Mouse (Mus musculus) heart, adult 2 months (tissue): ENCODE data around the gene Gm10282.

Source experiments
- EP300 ChIP-seq: fragments of 200-500 bp; IDR thresholded peaks from 2 replicates; pipeline ENCODE4 v1.6.1; 2011; ENCODE audit warnings: low read depth, low read length, control low read depth; ENCODE audit not compliant: insufficient read depth
- POLR2A ChIP-seq: fragments of 200-500 bp; IDR thresholded peaks from 2 replicates; pipeline ENCODE4 v1.6.1; 2011; ENCODE audit warnings: mild to moderate bottlenecking, low read depth, low read length, control low read depth; ENCODE audit not compliant: insufficient read depth

- TF ChIP-seq EP300, result no peak
- no peak for TF ChIP-seq POLR2A
Observed at GRCm38 (mm10) chr8:72306913-72307312, 1.9 kb upstream of the Gm10282 start.
